Mouse (Mus musculus): Measurements from ENCODE around the gene Ahnak2. TPM values are rescaled to one million over a fixed set of nuclear protein-coding genes. Genes with fewer than 3 reads are reported as not detected.
"Not testable (repeated sequence)": the region's sequence is repeated elsewhere in the genome, so short reads cannot be mapped to it uniquely, and the experiment has no call there.

The Ahnak2 gene
- polyA plus RNA-seq (2015; fragmentation: Nextera tagmentation; extraction: Ambion mirVana) = 0.95 and 1.2 TPM in 2 replicates

- H3K4me2 ChIP-seq = peak within 1 kb of the TSS; percentile 100
- H3K9ac ChIP-seq = peak within 1 kb of the TSS; percentile 72
- no peaks in the 10 kb centered on the region for H3K36me3 ChIP-seq
- peaks cover 46% of the 10 kb centered on the region for H3K4me1 ChIP-seq
- H3K27me3 ChIP-seq = peaks cover 38% of the 10 kb centered on the region
- H3K9me3 ChIP-seq = no peaks in the 10 kb centered on the region
- no peak for ATAC-seq (ENCODE audit: insufficient number of reproducible peaks, insufficient read depth, low FRiP score, low TSS enrichment, low read depth)
- 8% methylated on average over 42 of the region's 69 CpGs for WGBS
- peak within 1 kb of the TSS; percentile 56 for H3K4me3 ChIP-seq
- no peak within 1 kb of the TSS for H3K27ac ChIP-seq
Observed at GRCm38 (mm10) chr12:112801864-112802846, at the start of gene Ahnak2. Gene Ahnak2 (minus strand): TSS chr12:112802657.

- H3K27ac ChIP-seq = no peak overlapping the region
Observed at GRCm38 (mm10) chr12:112851116-112851515, 48.7 kb upstream of the Ahnak2 start.

GRCm38 (mm10) chr12:112850344-112850743, 47.9 kb upstream of the Ahnak2 start:
- Histone ChIP-seq H3K36me3 (no peaks in the 10 kb centered on the region), H3K27ac (no peak overlapping the region), H3K9ac (no peak overlapping the region), H3K9me3 (no peaks in the 10 kb centered on the region), H3K4me2 (no peak overlapping the region), H3K4me1 (no peaks in the 10 kb centered on the region), H3K27me3 (no peaks in the 10 kb centered on the region; the same call in 1 of the 2 replicates), H3K4me3 (no peak overlapping the region)
- 85% methylated on average over 9 of the region's 9 CpGs for WGBS
- ATAC-seq (ENCODE audit: insufficient number of reproducible peaks, insufficient read depth, low FRiP score, low TSS enrichment, low read depth) = no peak

More at GRCm38 (mm10) chr12:112851116-112851515, 48.7 kb upstream of the Ahnak2 start:
- Histone ChIP-seq H3K36me3 (no peaks in the 10 kb centered on the region), H3K4me3 (no peak overlapping the region), H3K4me1 (no peaks in the 10 kb centered on the region), H3K27me3 (no peaks in the 10 kb centered on the region; the same call in 1 of the 2 replicates), H3K9ac (no peak overlapping the region), H3K9me3 (no peaks in the 10 kb centered on the region), H3K4me2 (no peak overlapping the region)
- WGBS = 56% methylated on average over 8 of the region's 8 CpGs
- ATAC-seq (ENCODE audit: insufficient number of reproducible peaks, insufficient read depth, low FRiP score, low TSS enrichment, low read depth) = no peak

- ATAC-seq (ENCODE audit: insufficient number of reproducible peaks, insufficient read depth, low FRiP score, low TSS enrichment, low read depth) = no peak
- Histone ChIP-seq H3K27me3 (no peaks in the 10 kb centered on the region; the same call in 1 of the 2 replicates), H3K4me2 (no peak overlapping the region), H3K27ac (no peak overlapping the region), H3K9me3 (no peaks in the 10 kb centered on the region), H3K4me1 (no peaks in the 10 kb centered on the region), H3K36me3 (no peaks in the 10 kb centered on the region), H3K4me3 (no peak overlapping the region), H3K9ac (no peak overlapping the region)
- WGBS = 79% methylated on average over 11 of the region's 11 CpGs
Observed at GRCm38 (mm10) chr12:112849235-112850022, 47.0 kb upstream of the Ahnak2 start.

- WGBS = 93% methylated on average over 2 of the region's 2 CpGs
- Histone ChIP-seq H3K36me3 (no peaks in the 10 kb centered on the region), H3K9me3 (no peaks in the 10 kb centered on the region), H3K4me2 (no peak overlapping the region), H3K27ac (no peak overlapping the region), H3K9ac (no peak overlapping the region), H3K4me3 (no peak overlapping the region), H3K4me1 (no peaks in the 10 kb centered on the region), H3K27me3 (no peaks in the 10 kb centered on the region; the same call in 1 of the 2 replicates)
- no peak for ATAC-seq (ENCODE audit: insufficient number of reproducible peaks, insufficient read depth, low FRiP score, low TSS enrichment, low read depth)
Observed at GRCm38 (mm10) chr12:112847880-112848279, 45.4 kb upstream of the Ahnak2 start.

- no peak overlapping the region for H3K4me3 ChIP-seq
- H3K9ac ChIP-seq = no peak overlapping the region
- WGBS = 28% methylated on average over 3 of the region's 3 CpGs
- no peaks in the 10 kb centered on the region for H3K27me3 ChIP-seq
- ATAC-seq (ENCODE audit: insufficient number of reproducible peaks, insufficient read depth, low FRiP score, low TSS enrichment, low read depth) = 0 out of 2 replicates have a peak, but pooled peaks have one; percentile 71
- H3K36me3 ChIP-seq = no peaks in the 10 kb centered on the region
- no peaks in the 10 kb centered on the region for H3K4me1 ChIP-seq
- H3K27ac ChIP-seq = no peak overlapping the region
- H3K9me3 ChIP-seq = no peaks in the 10 kb centered on the region
- H3K4me2 ChIP-seq = no peak overlapping the region
Observed at GRCm38 (mm10) chr12:112843803-112844202, 41.3 kb upstream of the Ahnak2 start.

- H3K4me3 ChIP-seq; ATAC-seq (ENCODE audit: insufficient number of reproducible peaks, insufficient read depth, low FRiP score, low TSS enrichment, low read depth); H3K27me3 ChIP-seq; H3K4me1 ChIP-seq; H3K4me2 ChIP-seq; H3K36me3 ChIP-seq; H3K27ac ChIP-seq; H3K9me3 ChIP-seq; H3K9ac ChIP-seq: not testable (repeated sequence)
- 72% methylated on average over 2 of the region's 2 CpGs for WGBS
Observed at GRCm38 (mm10) chr12:112842128-112842527, 39.7 kb upstream of the Ahnak2 start.

- H3K36me3 ChIP-seq; ATAC-seq (ENCODE audit: insufficient number of reproducible peaks, insufficient read depth, low FRiP score, low TSS enrichment, low read depth); H3K4me3 ChIP-seq; H3K27me3 ChIP-seq; H3K27ac ChIP-seq; H3K9me3 ChIP-seq; H3K9ac ChIP-seq; H3K4me2 ChIP-seq; H3K4me1 ChIP-seq: not testable (repeated sequence)
- WGBS = 57% methylated on average over 4 of the region's 4 CpGs
Observed at GRCm38 (mm10) chr12:112841338-112841892, 39.0 kb upstream of the Ahnak2 start.

GRCm38 (mm10) chr12:112840209-112841086, 38.0 kb upstream of the Ahnak2 start:
- WGBS = 80% methylated on average over 25 of the region's 25 CpGs
- Histone ChIP-seq H3K4me2 (no peak overlapping the region), H3K9me3 (no peaks in the 10 kb centered on the region), H3K27ac (no peak overlapping the region), H3K27me3 (no peaks in the 10 kb centered on the region), H3K36me3 (no peaks in the 10 kb centered on the region), H3K9ac (no peak overlapping the region), H3K4me3 (no peak overlapping the region), H3K4me1 (no peaks in the 10 kb centered on the region)
- no peak for ATAC-seq (ENCODE audit: insufficient number of reproducible peaks, insufficient read depth, low FRiP score, low TSS enrichment, low read depth)

GRCm38 (mm10) chr12:112835046-112835445, 32.6 kb upstream of the Ahnak2 start:
- H3K4me1 ChIP-seq = peaks cover 7% of the 10 kb centered on the region
- no peak overlapping the region for H3K27ac ChIP-seq
- 65% methylated on average over 2 of the region's 2 CpGs for WGBS
- ATAC-seq (ENCODE audit: insufficient number of reproducible peaks, insufficient read depth, low FRiP score, low TSS enrichment, low read depth) = no peak
- H3K9ac ChIP-seq = no peak overlapping the region
- no peak overlapping the region for H3K4me3 ChIP-seq
- no peak overlapping the region for H3K4me2 ChIP-seq
- H3K27me3 ChIP-seq = no peaks in the 10 kb centered on the region
- H3K9me3 ChIP-seq = no peaks in the 10 kb centered on the region
- H3K36me3 ChIP-seq = peaks cover 15% of the 10 kb centered on the region

All from embryonic facial prominence, embryonic 13.5 days (tissue).